Mouse (Mus musculus) embryonic stem cell, embryonic (primary cell): ENCODE data around the gene Sarnp.

Experiments
- CTCF ChIA-PET, 4 experiments: fragments of 300-600 bp in 2 of 4; fragments of 350-600 bp in 2 of 4; sonication (Branson Sonifier 250); formaldehyde crosslinking; loops; one replicate each; lab custom pipeline; 2022; ENCODE audit warnings: inconsistent platforms in 2 of 4; lab: Charles Lee
- POLR2A ChIA-PET, 4 experiments: fragments of 300-600 bp in 2 of 4; fragments of 350-600 bp in 2 of 4; sonication (Branson Sonifier 250); formaldehyde crosslinking; loops; one replicate each; lab custom pipeline; 2022; ENCODE audit warnings: antibody characterized with exemption in 4 of 4, inconsistent platforms in 1 of 4; lab: Charles Lee

Gene Sarnp

DNA sequence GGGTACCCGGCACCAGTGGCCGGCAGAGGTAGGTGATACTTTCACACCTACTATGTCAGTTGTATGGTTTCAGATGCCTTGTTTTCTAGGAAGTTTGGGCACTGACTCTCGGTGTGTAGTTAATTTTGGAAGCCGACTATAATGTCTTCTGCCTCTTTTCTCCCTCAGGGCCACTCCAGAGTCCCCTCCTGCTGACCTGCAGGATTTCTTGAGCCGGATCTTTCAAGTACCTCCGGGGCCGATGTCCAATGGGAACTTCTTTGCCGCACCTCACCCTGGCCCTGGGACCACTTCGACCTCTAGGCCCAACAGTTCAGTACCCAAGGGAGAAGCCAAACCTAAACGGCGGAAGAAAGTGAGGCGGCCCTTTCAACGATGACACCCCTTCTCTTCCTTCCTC is at the start of gene Sarnp:
TSS of gene Sarnp (plus strand) at position 301 of the 400 bp plus-strand sequence.
- POLR2A ChIA-PET: interaction anchor here in 1 of 4 experiments (1.3 kb wide), 1 partner anchor 12 kb away, joined by 7 read pairs; no protein-coding TSS in a partner anchor

DNA sequence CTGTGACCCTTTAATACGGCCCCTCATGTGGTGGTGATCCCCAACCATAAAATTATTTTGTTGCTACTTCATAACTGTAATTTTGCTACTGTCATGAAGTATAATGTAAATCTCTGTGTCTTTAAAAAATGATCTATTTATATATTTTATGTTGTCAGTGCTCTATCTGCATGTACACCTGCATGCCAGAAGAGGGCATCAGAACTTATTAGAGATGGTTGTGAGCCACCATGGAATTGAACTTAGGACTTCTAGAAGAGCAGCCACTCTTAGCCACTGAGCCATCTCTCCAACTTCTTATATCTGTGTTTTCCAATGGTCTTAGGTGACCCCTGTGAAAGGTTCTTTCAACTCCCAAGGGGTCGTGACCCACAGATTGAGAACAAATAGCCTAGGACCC is 44.2 kb upstream of the Sarnp start:
- CTCF ChIA-PET: interaction anchor here (0.7 to 2.4 kb wide), 24 partner anchors 8 to 332 kb away, joined by 3 to 20 read pairs (median 4); partner anchors contain the start of gene Tmem198b (in 1 of the 4)

More for the DNA sequence above, at the start of gene Sarnp:
- CTCF ChIA-PET: no interaction called here

DNA sequence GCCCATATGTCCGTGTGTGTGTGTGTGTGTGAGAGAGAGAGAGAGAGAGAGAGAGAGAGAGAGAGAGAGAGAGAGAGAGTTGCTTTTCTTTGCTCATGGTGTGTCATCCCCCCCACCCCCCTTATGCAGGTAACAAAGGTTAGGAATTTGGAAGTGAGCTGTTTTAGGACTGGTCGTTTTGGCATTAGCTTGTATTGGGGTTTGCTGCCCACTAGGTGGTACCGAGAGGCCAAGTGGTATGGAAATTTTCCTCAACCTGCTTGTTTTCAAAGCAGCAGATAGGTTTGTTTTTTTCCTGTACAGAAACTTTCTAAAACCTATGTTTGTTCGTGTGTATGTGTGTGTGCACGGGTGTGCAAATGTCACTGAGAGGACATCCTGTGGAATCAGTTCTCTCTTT is 43.4 kb upstream of the Sarnp start:
- POLR2A ChIA-PET: interaction anchor here (0.5 to 2.9 kb wide), 32 partner anchors 8 to 341 kb away, joined by 3 to 17 read pairs (median 4); partner anchors contain the start of genes Dgka (in 1 of the 4), Dnajc14 (in 1 of the 4), Gdf11 (in 1 of the 4) and Mmp19 (in 1 of the 4)
- CTCF ChIA-PET: interaction anchor here (0.5 to 2.4 kb wide), 56 partner anchors 9 to 1999 kb away, joined by 3 to 20 read pairs (median 4); partner anchors contain the start of genes Tmem198b (in 3 of the 4), Dgka (in 1 of the 4), Dnajc14 (in 1 of the 4) and Olfr825 (in 1 of the 4)

More for the DNA sequence above, 44.2 kb upstream of the Sarnp start:
- POLR2A ChIA-PET: interaction anchor here in 2 of 4 experiments (0.7 to 2.9 kb wide), 18 partner anchors 8 to 225 kb away, joined by 3 to 17 read pairs (median 4); partner anchors contain the start of genes Dnajc14 (in 1 of the 2), Mmp19 (in 1 of the 2), Ormdl2 (in 1 of the 2) and Pa2g4 (in 1 of the 2)

DNA sequence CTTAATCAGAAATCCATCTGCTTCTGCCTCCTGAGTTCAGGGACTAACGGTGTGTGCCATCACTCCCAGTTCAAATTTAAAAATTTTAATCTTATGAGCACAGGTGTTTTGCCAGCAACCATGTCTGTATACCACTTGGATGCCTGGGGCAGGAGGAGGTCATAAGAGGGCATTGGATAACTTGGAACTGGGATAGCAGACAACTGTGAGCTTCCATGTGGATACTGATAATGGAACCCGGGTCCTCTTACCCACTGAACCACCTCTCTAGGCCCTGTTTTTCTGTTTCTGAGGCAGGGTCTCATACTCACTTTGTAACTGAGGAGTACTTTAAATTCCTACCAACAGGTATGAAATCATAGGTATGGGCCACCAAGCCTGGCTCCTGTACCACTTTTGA is 38.7 kb upstream of the Sarnp start:
- CTCF ChIA-PET: no interaction called here
- POLR2A ChIA-PET: interaction anchor here in 1 of 4 experiments (1.0 to 1.1 kb wide), 2 partner anchors 11 to 27 kb away, joined by 3 to 6 read pairs; no protein-coding TSS in a partner anchor

DNA sequence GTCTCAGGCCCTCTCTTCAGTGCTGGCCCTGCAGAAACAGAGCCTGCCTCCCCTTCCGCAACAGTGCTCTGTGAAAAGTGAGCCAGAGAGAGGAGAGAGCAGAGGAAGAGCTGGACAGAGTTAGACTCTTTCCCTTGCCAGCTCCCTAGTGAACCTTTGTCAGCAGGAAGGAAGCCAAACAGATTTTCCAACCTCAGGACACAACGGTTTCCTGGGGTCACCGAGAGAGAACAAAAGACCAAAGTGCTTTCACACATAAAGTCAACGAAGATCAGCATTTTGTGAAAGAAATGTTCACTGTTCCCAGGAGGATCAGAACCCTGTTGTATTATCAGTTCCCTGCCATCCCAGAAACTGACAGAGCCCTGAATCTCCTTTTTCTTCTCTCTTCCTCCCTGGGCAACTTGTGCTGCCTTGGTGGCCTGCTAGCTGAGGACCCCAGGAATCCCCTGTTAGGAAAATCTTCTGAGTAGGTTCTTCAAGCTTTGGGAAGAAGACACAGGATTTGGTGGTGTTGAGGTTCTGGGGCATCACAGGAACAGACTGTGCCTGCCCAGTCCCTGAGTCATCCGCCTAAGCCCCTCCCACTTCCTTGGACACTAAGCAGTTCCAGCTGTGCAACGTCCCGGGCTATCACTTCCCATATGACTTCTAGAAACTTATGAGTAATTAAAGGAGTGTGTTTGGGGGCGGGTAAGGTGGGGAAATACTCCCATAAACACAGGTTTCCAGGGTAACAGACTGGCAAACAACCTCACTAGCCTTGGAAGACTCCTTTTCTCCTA is 37.9 kb upstream of the Sarnp start:
- CTCF ChIA-PET: no interaction called here
- POLR2A ChIA-PET: interaction anchor here in 2 of 4 experiments (0.5 to 1.1 kb wide), 5 partner anchors 11 to 34 kb away, joined by 3 to 6 read pairs (median 3); no protein-coding TSS in a partner anchor

DNA sequence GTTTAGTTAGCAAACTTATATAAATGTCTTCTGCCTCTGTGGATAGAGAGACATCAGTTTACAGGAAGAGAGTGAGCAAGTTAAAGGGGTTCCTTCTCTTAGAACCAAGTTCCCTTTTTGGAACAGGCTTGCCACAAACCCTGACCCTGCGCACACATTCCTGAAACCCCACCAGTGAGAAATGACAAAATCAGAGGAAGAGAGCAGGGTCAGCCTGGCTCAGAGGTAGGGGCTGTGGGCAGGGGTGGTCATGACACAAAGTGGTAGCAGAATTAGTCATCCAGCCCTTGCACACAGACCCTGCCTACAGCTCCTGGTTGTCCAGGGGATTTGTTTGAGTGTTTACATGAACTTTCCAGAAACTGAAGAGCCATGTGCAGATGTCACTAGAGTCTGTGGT is 36.9 kb upstream of the Sarnp start:
- ChIA-PET CTCF (no interaction called here), POLR2A (no interaction called here)

DNA sequence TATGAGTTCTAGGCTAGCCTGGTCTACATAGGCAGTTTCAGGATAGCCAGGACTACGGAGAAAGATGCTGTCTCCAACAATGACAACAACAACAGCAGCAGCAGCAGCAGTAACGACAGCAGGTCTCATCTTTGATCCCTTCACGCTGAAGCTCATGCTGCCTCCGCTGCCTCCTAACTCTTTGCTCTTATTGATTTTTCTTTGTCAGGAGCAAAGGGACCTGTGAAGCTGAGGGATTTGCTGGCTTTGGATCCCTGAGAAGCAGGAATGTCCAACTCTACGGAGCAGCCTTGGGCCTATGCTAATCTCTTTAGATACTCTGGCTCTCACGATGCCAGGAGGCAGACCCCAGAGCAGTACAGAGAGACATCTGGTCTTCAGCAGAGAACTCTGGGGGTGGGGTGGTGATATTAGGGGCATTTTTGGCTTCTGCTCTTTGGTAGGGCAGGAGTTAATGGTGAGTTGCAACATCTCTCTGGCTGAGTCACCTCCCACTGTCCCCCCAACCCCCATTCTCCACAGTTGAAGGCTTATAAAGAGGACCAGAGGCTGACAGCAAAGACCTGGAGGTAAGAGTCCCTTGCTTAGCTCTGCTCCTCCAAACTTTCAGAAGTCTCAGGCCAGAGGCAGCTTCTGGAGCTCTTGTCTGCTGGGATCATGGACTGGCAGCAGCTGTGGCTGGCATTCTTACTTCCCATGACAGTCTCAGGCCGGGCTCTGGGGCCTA is 26.6 kb upstream of the Sarnp start, which contains the start of gene Mmp19:
TSS of gene Mmp19 (plus strand) at position 513 of the 727 bp plus-strand sequence.
- ChIA-PET CTCF (interaction anchor here in 1 of 4 experiments (0.6 kb wide), 2 partner anchors 675 to 1972 kb away, joined by 3 to 5 read pairs; no protein-coding TSS in a partner anchor), POLR2A (interaction anchor here in 3 of 4 experiments (0.7 to 1.5 kb wide), 9 partner anchors 9 to 94 kb away, joined by 3 to 6 read pairs (median 3); partner anchors contain the start of gene Dgka (in 1 of the 3))

DNA sequence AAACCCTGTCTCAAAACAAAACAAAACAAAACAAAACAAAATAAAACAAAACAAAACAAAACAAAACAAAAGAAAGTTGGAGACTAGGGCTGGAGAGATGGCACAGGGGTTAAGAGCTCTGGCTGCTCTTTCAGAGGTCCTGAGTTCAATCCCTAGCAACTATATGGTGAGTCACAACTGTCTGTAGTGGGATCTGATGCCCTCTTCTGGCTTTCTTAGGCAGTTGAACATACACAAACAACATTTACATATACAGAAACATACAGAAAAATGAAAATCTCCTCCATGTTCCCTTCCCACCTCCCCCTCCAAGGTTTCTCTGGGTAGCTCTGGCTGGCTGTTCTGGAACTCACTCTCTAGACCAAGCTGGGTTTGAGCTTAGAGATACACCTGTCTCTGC is 25.1 kb upstream of the Sarnp start:
- CTCF ChIA-PET: interaction anchor here (0.6 to 1.2 kb wide), 4 partner anchors 18 to 343 kb away, joined by 3 to 5 read pairs (median 3); no protein-coding TSS in a partner anchor
- POLR2A ChIA-PET: interaction anchor here in 3 of 4 experiments (0.6 to 5.5 kb wide), 5 partner anchors 11 to 53 kb away, joined by 3 to 34 read pairs (median 3); partner anchors contain the start of genes Tmem198b (in 2 of the 3), Dnajc14 (in 1 of the 3) and Pym1 (in 1 of the 3)

DNA sequence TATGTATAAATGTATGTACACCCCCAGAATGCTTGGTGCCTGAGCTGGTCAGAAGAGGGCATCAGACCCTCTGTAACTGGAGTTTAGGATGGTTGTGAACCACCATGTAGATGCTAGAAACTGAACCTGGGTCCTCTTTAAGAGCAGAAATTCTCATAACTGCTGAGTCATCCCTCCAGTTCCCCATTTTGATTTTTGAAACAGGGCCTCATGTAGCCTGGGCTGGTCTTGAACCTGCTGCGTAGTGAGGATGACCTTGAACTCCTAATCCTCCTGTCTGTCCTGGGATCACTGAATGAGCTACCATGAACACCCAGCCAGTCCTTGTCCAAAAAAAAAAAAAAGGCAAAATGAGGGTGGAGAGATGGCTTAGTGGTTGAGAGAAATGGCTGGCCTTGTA is 23.9 kb upstream of the Sarnp start:
- ChIA-PET CTCF (no interaction called here), POLR2A (interaction anchor here in 3 of 4 experiments (1.2 to 5.5 kb wide), 5 partner anchors 9 to 82 kb away, joined by 3 to 41 read pairs (median 8); partner anchors contain the start of genes Dnajc14 (in 2 of the 3) and Tmem198b (in 2 of the 3))

DNA sequence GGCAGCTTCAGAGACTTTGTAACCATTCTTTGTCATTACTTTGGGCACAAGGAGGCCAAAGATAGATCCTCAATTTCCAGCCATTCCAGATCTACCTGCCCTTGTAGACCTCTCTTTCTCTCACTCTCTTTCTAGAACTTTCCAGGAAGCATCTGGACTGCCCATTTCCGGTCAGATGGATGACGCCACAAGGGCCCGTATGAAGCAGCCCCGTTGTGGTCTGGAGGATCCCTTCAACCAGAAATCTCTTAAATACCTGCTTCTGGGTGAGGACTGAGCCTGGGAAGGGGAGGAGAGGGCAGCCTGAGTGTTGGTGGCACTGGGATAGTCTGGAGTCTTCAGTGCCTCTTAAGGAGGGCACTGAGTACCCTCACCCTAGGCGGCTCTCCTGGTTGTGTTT is 22.7 kb upstream of the Sarnp start:
- CTCF ChIA-PET: no interaction called here
- POLR2A ChIA-PET: interaction anchor here in 3 of 4 experiments (0.8 to 5.5 kb wide), 11 partner anchors 9 to 246 kb away, joined by 3 to 41 read pairs (median 3); partner anchors contain the start of genes Dnajc14 (in 2 of the 3), Tmem198b (in 2 of the 3) and Zc3h10 (in 1 of the 3)

DNA sequence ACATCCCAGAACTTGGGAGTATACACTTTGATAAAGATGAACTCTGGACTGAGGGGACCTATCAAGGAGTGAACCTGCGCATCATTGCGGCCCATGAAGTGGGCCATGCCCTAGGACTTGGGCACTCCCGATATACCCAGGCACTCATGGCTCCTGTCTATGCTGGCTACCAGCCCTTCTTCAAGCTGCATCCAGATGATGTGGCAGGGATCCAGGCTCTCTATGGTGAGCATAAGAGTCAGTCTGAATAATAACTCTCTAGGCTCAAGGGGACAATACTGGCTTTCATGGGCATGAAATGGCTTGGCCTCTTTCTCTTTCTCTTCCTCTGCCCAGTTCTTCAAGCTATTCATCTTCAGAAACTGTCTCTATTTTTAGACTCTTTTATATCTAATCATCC is 21.6 kb upstream of the Sarnp start:
- POLR2A ChIA-PET: interaction anchor here (0.8 to 5.5 kb wide), 10 partner anchors 8 to 247 kb away, joined by 3 to 41 read pairs (median 4); partner anchors contain the start of genes Tmem198b (in 3 of the 4), Dnajc14 (in 2 of the 4) and Zc3h10 (in 1 of the 4)
- CTCF ChIA-PET: interaction anchor here in 3 of 4 experiments (0.6 to 1.2 kb wide), 5 partner anchors 22 to 206 kb away, joined by 3 to 8 read pairs (median 4); no protein-coding TSS in a partner anchor

DNA sequence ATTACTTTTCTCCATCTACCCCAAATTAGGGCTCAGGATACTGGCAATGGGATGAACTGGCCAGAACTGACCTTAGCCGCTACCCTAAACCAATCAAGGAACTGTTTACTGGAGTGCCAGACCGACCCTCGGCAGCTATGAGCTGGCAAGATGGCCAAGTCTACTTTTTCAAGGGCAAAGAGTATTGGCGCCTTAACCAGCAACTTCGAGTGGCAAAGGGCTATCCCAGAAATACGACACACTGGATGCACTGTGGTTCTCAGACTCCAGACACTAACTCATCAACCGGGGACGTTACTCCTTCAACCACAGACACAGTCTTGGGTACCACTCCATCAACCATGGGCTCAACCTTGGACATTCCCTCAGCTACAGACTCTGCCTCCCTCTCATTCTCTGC is 18.5 kb upstream of the Sarnp start:
- ChIA-PET CTCF (no interaction called here), POLR2A (interaction anchor here in 2 of 4 experiments (0.9 to 2.7 kb wide), 8 partner anchors 9 to 110 kb away, joined by 3 to 8 read pairs (median 4); partner anchors contain the start of gene Pym1 (in 1 of the 2))

DNA sequence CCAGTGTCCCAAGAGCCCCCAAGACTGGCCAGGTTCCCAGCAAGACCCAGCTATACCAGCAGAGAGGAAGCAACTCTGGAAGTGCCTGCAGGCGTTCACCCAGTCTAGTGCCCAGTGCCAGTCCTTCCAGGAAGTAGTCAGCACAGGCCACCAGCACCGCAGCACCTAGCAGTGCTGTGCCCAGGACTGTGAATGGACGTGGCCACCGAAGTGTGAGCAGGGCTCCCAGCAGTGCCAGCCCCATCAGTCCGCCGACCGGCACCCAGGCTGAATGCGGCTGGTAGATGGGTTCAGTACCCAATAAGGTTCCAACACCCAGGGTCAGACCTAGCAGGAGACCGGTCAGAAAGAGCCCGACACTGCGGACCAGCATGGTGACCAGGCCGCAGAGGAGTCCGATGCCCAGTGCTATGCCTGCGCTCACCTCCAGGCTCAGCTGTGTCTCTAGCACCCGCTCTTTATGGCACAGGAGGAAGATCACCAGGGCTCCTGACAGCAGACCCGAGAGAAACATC is 15.1 kb upstream of the Sarnp start:
- CTCF ChIA-PET: no interaction called here
- POLR2A ChIA-PET: interaction anchor here in 1 of 4 experiments (4.7 kb wide), 1 partner anchor 7 kb away, joined by 41 read pairs; no protein-coding TSS in a partner anchor

DNA sequence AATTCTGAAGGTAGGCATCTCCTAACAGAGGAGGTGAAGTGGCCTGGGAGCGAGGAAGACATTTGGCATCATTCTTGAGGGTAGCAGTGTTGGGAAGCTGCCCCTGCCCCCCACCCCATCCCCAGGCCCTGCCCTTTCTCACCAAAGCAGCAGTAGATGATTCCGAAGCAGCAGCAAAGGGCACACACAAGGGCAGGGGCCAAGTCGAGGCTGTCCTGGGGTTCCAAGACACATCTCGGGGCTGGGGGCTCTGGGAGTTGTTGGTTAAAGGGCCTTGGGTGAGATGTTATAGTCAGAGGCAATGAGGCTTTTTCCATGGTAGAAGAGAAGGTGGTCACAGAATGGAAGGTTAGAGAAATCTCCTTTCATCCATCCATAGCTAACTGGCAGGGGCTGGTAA is 14.2 kb upstream of the Sarnp start:
- POLR2A ChIA-PET: interaction anchor here in 2 of 4 experiments (0.6 to 4.7 kb wide), 15 partner anchors 8 to 644 kb away, joined by 3 to 41 read pairs (median 16); partner anchors contain the start of genes Ormdl2 (in 2 of the 2), Pym1 (in 2 of the 2) and Cdk2 (in 1 of the 2)

DNA sequence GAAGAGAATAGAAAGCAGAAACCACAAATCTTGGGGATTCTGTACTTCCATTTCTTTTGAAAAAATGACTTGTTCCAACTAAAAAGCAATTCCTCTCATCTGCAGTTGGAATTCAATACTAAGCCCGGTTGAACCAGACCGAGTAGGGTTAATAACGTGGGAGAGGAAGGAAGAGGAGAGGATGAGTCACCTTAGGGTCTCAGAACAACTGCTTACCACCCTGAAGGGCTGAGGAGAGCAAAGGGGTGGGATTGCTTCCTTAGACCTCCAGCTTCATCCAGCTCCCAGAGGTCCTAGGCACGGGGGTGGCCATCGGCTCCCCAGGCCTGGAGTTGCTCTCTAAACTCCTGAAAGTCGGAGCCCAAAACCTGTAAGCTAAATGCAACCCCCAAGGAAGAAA is 13.8 kb upstream of the Sarnp start:
- ChIA-PET CTCF (no interaction called here), POLR2A (interaction anchor here in 2 of 4 experiments (0.6 to 4.7 kb wide), 18 partner anchors 8 to 645 kb away, joined by 3 to 41 read pairs (median 13); partner anchors contain the start of genes Ormdl2 (in 2 of the 2), Pym1 (in 2 of the 2), Cdk2 (in 1 of the 2) and Pa2g4 (in 1 of the 2))

More for the DNA sequence above, 14.2 kb upstream of the Sarnp start:
- CTCF ChIA-PET: no interaction called here

DNA sequence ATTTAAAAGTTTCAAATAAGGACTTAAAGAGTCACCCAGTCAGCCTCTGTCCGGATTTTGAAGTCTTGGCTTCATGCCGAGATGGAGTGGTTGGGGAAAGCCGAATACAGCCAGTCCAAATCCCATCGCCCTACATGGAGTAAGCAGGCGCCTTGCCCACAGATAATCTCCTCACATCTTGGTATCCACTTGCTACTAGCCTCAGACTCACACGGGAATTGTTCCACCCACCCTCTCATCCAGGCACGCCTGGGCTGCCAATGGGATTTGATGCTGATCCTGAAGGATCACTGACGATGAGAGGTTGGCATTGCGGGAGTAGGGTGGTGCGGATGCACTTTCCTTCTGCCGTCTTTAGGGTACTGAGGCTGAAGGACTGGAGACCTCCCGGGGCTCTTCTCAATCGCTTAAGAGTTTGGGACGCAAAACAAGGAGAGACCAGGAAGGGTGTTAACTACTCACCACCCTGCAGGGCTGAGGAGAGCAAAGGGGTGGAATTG is 13.3 kb upstream of the Sarnp start, which contains the start of gene Dnajc14:
TSS of gene Dnajc14 (plus strand) at position 292 of the 500 bp plus-strand sequence.
- CTCF ChIA-PET: interaction anchor here in 3 of 4 experiments (0.6 to 1.6 kb wide), 3 partner anchors 30 to 91 kb away, joined by 5 to 9 read pairs (median 6); no protein-coding TSS in a partner anchor

More for the DNA sequence above, 13.3 kb upstream of the Sarnp start, which contains the start of gene Dnajc14:
- POLR2A ChIA-PET: interaction anchor here in 3 of 4 experiments (0.6 to 4.7 kb wide), 40 partner anchors 9 to 1468 kb away, joined by 3 to 41 read pairs (median 8); partner anchors contain the start of genes Pym1 (in 3 of the 3), Cdk2 (in 2 of the 3), Ormdl2 (in 2 of the 3) and Pa2g4 (in 2 of the 3)
